Mouse (Mus musculus) CD4-positive, CD25-positive, alpha-beta regulatory T cell, adult 2 months (primary cell): ENCODE results near the gene Nt5c3b.

Experiments used
- DNase-seq: peaks from one replicate; pipeline ENCODE4 v3.0.0-alpha.2; 2012; ENCODE audit warnings: low read depth, low spot score

Gene Nt5c3b

DNA sequence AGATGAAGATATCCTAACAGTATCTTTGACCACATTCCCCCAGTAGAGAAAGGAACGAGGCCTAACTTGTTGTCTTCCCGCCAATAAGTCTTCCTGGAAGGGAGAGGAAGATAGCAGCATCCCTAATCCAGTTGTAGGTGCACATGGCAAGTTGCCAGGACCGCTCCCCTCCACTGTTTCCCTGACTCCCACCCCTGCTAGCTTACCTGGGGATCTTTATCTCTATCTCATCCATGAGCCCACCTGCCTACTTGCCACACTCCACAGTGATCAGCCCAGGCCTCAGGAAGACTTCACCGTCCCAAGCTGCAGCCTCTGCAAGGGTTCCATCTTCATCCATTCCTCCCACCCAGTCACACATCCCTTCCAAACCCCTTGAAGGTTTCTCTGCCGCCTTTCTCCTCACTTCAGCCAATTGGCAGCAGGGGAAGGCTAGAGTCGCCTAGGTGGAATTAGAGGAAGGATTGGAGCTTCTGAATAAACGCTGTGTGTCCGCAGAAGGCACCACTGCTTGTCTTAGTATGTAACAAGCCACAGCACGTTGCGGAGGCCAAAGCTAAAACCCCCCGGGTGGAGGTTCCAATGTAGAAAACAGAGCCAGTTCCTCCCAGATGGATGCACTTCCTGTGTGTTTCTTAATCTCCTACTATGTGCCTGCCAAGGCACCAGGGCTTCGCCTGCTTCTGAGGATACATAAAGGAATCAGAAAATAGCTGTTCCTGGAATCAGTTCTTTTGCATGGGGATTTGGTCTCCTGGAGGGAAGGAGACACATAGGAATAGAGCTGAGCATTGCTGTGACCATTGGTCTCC is 41.7 kb downstream of the Nt5c3b start:
- no peak for DNase-seq

DNA sequence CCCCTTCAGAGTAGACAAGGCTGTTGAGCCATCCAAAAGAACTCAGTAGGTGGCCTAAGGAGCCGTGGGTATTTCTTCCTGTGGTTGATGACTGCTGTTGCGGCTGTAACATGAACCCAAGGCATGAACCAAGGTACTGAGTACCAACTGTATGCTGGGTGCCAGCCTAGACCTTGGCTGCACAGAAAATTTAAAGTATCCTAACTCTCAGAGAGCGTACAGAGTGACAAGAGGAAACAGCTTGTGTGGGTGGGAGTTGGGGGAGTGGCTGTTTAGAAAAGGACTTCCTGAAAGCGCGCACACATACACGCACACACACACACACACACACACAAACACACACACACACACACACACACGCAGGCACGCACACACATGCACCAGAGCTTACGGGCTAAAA is 42.3 kb downstream of the Nt5c3b start:
- DNase-seq, result peak; percentile 56

DNA sequence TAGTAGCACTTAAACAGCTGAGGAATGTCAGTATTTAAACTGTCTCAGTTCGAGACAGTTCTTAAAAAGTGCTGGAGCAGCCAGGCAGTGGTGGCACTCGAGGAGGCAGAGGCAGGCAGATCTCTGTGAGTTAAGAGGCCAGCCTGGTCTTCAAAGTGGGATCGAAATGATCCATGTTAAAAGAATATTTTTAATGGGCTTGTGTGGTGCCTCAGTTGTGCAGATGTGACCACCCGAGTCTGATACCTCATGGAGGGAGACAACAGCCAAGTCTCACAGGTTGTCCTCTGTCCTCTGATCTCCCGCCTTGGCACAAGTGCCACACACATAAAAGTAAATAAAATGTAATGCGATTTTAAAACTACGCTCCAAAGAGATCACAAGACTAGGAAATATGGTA is 43.1 kb downstream of the Nt5c3b start:
- DNase-seq, result no peak

DNA sequence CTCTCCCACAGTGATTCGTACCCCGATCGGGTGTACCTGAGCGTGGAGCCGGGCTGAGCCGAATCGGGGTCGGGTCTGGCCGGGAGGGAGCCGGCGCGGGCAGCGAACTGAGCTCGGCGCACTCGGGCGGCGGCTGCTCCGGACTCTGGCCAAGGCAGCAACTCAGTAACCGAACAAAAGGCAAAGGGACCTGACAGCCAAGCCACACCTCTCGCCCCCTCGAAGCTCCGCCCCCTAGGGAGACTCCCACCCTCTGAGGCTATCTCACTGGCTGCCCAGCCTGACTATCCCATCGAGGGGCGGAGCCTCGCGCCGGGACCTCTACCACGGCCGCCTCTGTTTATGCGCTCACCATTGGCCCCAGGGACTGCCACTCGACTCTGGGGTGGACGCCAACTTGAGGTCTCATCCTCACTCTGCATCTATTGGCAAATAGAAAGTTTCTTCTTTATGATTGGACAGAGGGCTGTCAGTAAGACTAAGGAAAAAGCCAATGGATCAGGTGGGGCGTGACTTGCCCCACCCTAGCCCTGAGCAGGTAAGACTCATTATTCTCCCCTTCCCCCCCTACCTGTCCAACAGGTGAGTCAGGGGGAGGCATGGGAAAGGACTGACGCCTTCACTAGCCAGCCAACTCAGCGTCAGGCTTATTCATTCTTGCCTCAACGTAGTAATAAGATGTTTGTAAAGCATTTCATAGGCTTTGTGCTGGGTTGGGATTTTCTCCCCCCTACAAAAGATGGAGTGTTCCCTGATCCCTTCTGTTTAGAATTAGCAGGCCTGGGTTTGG is 43.8 kb downstream of the Nt5c3b start, which contains the start of gene Jup:
Gene Jup (minus strand): TSS at position 164 of the 790 bp plus-strand sequence.
- peak; percentile 93 for DNase-seq

DNA sequence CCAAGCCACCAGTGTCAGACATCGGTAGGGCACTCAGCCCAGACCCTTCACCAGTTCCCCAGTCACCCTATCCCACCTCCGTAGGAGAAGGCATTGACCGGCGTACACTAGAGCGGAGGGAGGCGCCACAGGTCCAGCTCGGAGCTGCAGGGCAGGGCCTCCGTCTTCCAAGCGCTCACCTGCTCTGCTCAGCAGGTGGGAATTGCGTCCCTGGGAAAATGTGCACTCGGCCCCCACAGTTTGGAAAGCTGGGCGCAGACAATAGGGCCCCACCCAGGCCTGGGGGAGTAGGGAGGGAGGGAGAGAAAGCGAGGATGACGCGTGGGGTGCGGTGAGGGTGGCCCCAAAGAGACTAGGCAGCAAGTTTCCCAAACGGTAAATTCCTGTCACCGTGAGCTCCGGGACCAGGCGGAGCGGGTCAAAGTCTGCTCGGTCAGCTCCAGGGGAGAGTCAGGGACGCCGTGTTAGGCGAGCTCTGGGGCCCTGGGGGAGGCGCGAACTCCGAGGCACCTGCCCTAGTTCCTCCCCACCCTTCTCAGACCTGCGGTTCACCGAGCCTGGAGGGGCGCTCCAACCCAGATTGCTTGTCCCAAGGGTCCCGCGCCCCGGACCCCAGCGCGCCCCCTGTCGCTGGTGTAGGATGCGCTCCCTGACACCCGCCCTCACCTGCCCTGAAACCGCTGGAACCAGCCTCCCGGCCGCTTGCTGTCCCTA is 44.6 kb downstream of the Nt5c3b start:
- peak; percentile 62 for DNase-seq

DNA sequence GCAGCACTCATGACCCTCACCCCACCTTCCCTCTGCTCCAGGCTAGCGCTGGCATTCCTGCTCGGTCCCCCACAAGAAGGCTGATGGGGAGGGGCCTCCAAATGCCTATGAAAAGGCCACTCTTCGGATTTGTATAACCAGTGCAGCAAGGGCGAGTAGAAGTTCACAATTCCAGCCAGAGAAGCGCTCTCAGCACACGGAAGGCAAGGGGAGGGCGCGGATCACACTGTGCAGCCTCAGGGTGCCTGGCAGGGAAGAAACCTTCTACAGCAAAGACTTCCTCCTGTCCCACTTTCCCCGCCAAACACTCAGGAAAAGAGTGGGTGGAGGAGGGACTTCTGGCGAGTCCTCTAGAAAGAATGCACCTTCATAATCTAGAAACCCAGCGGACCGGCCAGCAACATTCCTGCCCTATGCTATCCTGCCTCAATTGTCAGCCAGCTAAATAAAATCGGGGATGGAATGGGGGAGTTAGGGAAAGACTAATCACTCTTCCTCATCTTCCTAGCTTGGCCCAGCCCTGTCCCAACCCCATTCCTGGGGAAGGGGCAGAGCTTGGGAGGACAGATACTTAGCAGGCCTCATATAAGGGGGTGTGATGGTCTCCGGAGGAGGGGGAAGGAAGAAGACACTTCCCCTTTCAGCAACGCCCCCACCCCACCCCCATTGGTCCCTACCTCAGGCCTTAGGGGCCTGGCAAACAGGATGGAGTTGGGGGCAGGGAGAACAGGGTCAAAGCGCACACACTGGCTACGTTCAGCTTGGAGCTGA is 45.6 kb downstream of the Nt5c3b start:
- no peak for DNase-seq

DNA sequence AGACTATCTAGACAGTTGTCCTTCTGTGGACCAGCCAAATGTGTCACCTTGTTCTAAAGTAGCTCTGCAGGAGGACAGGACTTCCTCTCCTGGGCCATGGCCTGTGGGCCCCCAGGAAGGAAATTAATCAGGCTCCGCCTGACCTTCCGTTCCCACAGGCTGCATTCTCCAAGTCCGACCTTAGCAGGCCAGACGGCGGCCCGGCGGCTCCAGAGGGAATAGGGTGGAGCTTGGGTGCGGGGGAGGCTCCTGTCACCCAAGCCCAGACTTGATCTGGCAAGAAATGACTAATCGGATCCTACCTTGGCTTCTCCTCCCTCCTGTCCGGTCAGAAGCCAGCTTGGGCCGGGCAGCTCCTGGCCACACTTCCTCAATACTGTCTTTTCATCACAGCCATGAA is 46.4 kb downstream of the Nt5c3b start:
- no peak for DNase-seq

DNA sequence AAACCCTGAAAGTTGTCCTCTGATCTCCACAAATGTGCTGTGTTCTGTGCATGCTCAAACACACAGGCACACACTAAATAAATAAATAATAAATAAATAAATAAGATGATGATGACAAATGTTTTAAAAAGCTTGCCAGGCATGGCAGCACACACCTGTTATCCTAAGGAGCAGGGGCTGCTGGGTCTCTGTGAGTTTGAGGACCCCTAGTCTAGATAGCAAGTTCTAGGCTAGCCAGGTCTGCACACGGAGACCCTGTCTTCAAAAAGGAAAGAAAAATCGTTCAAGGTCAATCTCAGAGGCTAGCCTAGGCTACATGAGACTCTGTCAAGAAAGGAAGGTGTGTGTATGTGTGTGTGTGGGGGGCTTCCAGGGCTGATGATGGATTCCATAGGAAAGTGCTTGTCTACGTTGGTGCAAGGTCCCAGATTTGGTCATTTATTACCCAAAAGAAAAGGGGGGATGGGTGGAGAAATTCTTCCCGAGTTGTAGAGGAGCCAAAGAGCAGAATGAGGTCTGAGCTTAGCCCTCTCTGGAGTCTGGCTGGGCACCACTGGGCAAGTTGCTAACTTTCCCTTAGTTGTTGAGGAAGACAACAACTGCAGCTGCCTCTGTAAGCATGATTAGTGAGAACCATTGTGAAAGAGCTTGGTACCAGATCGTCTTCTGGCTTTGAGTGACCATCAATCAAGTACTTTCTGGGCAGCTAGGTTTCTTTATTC is 47.1 kb downstream of the Nt5c3b start:
- no peak for DNase-seq

DNA sequence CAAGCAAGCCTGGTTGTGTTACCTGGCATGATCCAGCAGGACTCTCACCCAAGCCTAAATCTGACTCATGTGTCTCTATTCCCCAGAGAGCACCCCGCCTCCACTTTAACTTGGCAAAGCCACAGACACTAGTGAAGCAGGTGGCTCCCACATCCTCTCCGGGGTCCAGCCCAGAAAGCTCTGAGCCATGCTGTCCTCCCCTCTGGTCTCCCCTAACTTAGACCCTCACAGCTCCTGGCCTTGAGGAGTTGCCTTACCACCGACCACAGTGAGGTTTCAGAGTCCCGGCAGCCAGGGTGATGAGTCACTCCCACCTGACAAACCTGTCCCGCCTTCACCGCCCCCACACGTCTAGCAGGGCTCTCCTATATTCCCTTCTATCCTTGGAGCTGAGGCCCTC is 47.9 kb downstream of the Nt5c3b start:
- DNase-seq, result no peak

DNA sequence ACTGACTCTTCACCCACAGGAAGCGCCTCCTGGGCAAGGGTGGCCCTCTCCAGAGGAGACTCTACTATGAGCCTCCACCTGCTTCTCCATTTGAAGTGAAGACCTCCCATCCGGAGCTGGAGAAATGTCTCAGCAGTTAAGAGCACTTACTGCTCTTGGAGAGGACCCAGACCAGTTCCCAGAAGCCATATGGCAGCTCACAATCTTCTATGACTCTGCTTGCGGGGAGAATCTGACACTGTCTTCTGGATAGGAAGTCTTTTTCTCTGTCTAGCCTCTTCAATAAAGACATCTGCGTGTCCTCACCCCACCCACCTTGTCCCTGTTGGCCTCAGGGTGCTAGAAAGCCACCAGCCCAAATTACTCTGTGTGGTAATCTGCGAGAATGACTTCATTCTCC is 48.6 kb downstream of the Nt5c3b start:
- DNase-seq, result no peak

DNA sequence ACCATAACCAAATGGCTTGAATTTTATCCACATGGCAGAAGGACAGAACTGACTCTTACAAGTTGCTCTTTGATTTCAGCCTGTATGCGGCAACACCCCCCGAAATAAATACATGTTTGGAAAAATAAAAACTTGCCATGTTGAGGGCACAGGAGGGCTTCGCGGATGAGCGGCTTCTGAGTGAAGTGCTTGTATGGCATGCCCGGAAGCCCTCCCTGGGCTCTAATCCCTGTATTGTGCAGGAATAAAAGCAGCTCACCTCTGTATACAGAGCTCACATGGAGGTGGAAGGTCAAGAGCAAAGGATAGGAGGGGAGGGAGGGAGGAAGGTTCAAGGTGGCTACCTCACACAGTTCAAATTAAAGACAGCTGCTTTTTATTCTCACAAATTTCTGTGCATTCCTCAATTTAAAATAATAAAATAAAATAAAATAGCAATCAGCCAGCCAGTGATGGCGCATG is 49.7 kb downstream of the Nt5c3b start:
- DNase-seq, result no peak

DNA sequence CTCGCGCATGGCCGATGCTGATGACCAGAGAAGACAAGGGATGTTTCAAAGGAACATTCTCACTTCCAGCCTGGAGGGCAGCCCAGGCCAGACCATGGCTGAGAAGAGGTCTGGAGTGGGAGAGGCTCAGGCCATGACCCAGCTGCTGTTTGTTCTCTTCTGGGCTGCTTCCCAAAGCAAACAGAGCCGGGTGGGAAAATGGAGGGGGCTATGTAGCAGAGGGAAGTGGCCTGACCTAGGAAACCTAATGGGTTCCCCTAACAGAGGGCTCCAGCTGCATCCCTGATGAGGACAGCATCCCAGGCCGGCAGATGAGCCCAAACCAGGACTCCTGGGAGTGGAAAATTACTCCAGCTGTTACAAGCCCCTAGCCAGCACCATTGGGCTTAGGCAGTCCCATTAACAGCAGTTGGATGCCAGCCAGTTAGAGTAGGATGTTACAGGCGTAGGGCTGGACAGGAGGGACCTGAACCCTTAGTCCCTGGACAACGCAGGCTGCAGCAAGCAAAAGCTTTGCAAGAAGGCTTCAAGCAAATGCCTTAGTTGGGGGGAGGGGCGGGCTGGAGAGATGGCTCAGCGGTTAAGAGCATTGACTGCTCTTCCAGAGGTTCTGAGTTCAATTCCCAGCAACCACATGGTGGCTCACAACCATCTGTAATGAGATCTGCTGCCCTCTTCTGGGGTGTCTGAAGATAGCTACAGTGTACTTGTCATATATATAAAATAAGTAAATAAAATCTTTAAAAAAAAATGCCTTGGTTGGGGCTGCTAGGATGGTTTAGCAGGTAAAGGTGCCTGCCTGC is 50.3 kb downstream of the Nt5c3b start:
- no peak for DNase-seq

DNA sequence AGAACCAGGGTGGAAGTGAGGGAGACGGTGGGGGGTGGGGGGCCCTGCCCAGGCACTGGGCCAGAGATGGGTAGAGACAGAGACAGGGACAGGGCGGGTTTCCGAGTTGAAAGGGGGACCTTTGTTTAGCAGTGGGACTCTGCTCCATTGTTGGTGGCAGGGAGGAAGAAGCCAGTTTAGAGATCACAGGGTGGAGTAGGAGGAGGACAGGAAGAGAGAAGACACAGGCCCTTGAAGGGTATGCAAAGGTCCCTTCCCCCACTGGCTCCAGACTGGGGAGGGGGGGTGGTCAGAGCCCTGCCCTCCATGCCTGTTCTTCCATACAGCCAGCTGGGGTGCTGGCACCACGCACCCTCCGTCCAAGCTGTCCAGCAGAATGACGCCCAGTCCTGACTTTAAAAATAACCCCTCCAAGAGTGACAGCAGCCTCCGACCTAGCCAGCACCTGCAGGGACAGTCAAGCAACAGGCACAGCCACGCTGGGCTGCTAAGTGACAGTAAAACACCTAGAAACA is 51.6 kb downstream of the Nt5c3b start:
- no peak for DNase-seq

DNA sequence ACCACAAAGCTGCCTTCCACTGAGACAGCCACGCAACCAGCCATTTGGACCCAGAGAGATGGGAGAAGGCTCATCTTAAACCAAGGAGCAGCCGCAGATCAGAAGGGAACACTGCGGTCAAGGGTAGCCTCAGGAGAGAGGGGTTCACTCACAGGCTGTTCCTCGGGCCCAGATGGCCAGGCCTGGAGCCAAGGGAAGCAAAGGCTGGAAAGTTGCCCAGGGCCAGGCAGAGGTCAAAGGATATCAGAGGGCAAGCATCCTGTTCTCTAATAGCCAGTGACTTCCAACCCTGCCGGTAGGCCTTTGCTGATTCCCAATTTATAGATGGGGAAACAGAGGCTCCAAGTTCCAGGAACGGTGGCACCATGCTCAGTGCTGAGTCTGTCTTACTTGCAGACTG is 53.0 kb downstream of the Nt5c3b start:
- DNase-seq, result no peak

DNA sequence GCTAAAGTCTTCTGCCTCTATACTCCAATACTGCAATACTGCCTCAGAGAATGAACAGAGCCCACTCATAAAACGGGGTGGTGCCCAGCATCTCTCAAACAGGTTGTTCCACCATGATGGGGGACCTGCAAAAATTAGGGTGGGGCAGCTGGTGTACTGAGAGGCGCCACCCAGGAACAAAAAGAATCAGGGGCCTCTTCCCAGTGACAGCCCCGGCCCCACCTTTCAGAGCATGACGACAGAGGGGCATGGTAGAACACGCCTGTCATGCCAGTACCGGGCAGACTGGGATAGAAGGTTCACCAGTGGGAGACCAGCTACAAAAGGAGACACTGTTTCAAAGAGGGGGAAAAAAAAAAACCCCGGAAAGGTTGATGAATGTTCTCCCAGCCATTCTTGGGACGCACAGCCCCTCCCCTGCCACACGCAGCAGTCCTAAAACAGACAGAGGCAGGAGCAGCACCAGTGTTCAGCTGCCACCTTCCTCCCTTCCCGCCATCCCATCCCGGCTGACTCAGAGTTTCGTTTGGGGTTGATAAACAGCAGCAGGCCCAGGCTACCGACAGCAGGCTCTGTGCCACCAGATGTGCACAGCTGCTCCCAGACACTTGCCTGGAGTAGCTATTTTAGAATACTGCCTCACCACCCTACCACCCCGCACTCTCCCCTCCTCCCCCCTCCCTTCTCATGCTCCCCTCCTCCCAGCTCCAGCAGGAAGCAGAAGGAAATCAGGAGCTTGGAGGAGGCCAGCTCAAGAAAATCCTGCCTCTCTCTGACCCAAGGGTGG is 53.8 kb downstream of the Nt5c3b start:
- no peak for DNase-seq

DNA sequence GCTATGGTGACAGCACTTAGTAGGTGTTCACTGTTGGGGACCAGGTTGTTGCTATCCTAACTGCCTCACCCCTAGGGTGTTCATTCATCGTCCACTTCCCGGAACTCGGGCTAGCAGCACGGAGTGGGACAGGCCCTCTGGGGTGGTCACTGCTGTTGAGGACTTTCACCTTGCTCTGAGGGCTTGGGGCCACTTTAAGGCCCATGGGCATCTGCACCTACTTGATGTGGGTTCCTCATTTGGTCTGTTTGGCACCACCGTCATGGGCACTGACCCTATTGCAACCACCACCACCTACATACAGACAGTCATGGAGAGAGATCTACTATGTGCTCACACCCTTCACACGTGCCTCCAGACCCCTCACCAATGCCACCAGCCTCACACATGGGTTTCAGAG is 54.5 kb downstream of the Nt5c3b start:
- no peak for DNase-seq

DNA sequence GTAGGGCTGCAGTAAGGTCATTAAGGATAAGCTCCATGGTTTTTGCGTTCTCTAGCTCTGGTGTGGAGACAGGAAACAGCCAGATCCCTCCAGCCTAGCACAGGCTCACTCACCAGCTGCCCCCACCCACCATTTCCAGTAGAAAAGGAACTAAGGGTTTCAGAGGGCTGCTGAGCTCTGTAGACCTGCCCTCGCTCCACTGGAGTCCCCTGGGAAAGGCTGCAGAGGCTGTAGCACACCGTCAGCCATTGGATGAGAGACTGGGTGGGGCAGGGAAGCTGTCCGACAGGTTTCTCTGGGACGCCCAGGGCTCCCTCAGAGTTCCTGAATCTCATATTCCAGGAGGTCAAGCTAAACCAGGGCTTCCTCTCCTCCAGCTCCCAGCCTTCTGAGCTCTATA is 55.0 kb downstream of the Nt5c3b start:
- DNase-seq, result no peak

DNA sequence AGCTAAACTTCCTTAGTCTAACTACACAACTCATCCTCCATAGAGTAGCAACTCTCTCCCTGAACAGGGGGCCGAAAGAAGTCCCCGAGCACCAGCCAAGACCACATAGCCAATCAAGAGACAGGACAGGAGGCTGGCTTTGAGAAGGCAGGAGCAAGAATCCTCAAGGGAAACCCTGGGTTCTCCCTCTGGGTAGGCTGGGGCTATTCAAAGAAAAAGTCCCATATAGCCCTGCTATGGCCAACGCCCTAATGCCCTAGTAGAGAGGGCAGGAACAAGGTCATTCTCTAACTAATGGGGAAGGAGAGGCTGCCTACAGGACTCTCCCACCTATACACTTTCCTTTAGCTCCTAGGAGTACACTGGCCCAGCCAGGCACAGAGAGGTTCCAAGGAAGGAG is 56.6 kb downstream of the Nt5c3b start:
- DNase-seq, result no peak

DNA sequence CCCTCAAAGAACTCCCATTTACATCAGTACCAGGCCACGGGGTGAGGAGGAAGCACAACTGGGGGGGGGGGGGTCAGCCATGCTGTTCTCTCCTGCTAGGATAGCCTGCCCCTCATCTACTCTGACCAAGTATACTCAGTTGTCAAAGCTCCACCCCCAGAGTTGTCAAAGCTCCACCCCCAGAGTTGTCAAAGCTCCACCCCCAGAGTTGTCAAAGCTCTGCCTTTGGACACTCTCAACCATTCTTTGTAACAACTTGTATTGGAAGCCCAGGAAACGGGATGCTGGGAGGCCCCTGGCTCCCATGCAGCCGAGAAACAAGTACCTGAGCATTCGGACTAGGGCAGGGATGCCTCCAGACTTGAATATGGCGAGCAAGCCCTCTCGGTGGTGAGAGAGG is 58.9 kb downstream of the Nt5c3b start:
- no peak for DNase-seq
